Mouse (Mus musculus) macrophage (primary cell): ENCODE data around the gene Ipp. TPM values are rescaled to one million over a fixed set of nuclear protein-coding genes. Genes with fewer than 3 reads are reported as not detected.

Experiments
- H3K27ac ChIP-seq: fragments of 350-480 bp; formaldehyde crosslinking; 2 replicates; pipeline ENCODE4 v1.9.0; 2021
- H3K36me3 ChIP-seq: fragments of 350-480 bp; formaldehyde crosslinking; 2 replicates; pipeline ENCODE4 v1.9.0; 2021; ENCODE audit errors: inconsistent target
- H3K4me3 ChIP-seq: fragments of 350-480 bp; formaldehyde crosslinking; 2 replicates; pipeline ENCODE4 v1.9.0; 2021; ENCODE audit errors: inconsistent target
- H3K79me2 ChIP-seq: fragments of 350-480 bp; formaldehyde crosslinking; 2 replicates; pipeline ENCODE4 v1.9.0; 2021; ENCODE audit errors: inconsistent target
- WGBS: methylation state at CpG from one replicate; pipeline ENCODE4 v1.1.7; 2026; ENCODE audit warnings: inconsistent platforms; ENCODE audit not compliant: missing documents; 5-methylcytosine and 5-hydroxymethylcytosine counted together
- polyA plus RNA-seq: library from polyadenylated mRNA; stranded (reverse); fragments of 250-400 nt; gene quantifications from 3 replicates; pipeline ENCODE4 v1.2.4, GENCODE M21; 2018; ENCODE audit warnings: inconsistent platforms
- total RNA-seq, 78 experiments: library from RNA; depleted of rRNA; stranded (reverse); fragments of 250-400 nt; gene quantifications; 1 replicate in 9 of 78; 2 replicates in 24 of 78; 3 replicates in 43 of 78; 4 replicates in 2 of 78; pipeline ENCODE4 v1.2.4; 2018; ENCODE audit warnings: inconsistent platforms in 56 of 78

Gene Ipp
- total RNA-seq (2018; cell fraction: chromatin; rRNA removed) = 10 to 100 TPM in 12 of 26 experiments, 1 to 10 TPM in 13, under 1 TPM in 1; 0.29 to 14.4 (median 8.0) TPM
- 1 to 10 TPM; 3.8 to 9.4 (median 7.4) TPM for total RNA-seq (2018; cell fraction: cytosol; rRNA removed)
- total RNA-seq (2018; cell fraction: nucleus; rRNA removed) = 10 to 100 TPM in 3 of 26 experiments, 1 to 10 TPM in 23; 1.4 to 13.1 (median 7.5) TPM
- polyA plus RNA-seq = 4.3 to 8.7 TPM (median 6.4 TPM) in 3 replicates

DNA sequence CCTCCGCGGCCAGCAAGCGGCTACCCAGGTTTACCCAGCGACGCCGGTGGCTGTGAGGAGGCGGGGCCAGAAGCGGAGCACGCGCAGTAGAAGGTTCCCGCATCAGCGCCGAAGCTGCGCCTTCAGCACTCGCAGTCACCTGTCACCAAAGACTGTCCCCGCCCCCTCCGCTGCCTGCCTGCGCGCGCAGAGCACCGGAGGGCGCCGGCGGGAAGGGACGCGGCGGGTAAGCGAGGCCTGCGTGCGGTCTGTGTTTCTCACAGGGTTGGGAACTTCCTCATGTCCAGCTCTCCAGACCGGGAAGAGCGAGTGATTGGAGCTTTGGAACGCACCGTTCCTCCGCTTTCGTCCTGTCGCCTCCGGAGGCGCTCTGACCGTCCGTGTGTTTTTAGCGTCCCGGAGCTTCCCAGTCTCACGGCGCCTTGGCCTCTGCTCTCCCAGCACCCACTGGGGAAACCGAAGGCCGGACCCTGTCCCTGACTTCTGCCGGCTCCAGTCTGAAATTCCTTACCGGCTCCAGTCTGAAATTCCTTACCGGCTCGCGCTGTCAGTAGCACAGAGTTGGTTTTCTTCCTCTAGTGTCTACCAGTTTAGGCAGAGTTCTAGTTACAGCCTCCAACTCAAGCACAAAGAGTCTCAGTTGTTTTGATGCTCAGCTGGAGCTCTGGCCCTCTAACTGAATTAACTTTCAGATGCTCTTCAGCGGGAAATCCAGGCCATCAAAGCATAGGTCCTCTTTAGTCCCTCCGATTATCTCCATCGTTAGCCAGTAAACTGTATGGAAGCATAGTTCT lies at the start of gene Ipp:
Gene Ipp, plus strand, starts transcription at position 125 of the 794 bp plus-strand sequence.
- under 1% methylated on average over 55 of the region's 55 CpGs for WGBS
- peak within 1 kb of the TSS; percentile 76 for H3K27ac ChIP-seq
- no peaks in the 10 kb centered on the region for H3K79me2 ChIP-seq
- peak within 1 kb of the TSS; percentile 70 for H3K4me3 ChIP-seq
- H3K36me3 ChIP-seq = no peaks in the 10 kb centered on the region

DNA sequence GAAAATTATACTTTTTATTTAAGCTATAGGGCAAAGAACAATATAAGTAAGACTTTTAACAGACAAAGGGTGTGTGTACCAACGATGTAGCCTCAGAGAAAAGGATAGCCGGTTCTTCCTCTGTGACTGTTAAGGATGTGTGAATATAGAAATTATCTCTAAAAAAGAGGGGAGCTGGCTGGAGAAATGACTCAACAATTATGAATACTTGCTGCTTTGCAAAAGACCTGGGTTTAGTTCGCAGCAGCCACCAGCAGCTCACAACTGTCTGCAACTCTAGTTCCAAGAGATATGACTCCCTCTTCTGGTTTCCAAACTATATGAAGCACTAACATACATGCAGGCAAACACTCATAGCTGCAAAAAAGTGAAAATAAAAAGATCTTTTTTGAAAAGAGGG lies 45.4 kb upstream of the Ipp start:
- Histone ChIP-seq H3K27ac (no peak overlapping the region), H3K36me3 (no peaks in the 10 kb centered on the region), H3K79me2 (peaks cover 65% of the 10 kb centered on the region), H3K4me3 (no peak overlapping the region)
- 97% methylated on average over 3 of the region's 3 CpGs for WGBS

DNA sequence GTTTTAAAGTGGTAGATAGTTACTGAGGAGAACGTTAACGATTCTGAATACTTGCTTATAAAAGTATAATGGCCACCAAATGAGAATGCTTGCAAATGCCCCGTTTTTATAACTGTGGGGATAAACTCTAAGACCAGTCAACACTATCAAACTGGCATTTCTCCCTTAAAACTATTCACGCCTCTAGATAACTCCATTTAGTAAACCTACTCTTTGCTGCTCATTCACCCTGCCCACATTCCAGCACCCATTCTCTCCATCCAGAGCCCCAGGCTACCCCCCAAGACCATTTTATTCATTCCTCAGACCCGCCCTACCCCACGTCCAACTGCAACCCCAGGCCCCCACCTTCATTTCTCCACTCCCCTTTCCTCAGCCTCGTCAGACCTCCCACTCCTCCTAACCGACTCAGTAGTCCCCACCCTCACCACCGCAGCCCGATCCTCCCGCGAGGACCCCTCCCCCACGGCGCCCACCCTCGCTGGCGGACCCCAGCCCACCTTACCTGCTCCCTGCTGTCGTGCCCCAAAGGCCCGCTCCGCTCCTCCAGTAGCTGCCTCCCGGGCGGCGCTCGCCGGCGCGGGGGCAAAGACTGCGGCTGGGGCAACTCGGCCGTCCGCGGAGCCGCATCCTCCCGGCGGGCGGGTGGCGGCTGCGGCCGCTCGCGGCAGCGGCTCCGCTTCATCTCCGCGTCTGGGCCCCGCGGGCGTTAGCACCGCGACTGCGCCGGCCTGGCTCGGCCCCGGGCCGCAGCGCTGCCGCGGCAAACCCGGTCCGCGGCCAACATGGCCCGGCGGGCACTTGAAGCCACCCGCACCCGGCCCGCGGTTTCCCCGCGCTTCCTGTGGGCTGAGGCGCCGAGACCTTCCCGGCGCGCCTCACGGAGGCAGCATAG lies 43.9 kb upstream of the Ipp start:
- 1% methylated on average over 68 of the region's 74 CpGs for WGBS
- H3K36me3 ChIP-seq = no peaks in the 10 kb centered on the region
- H3K79me2 ChIP-seq = peaks cover 49% of the 10 kb centered on the region
- peak overlapping the region; percentile 57 for H3K4me3 ChIP-seq
- no peak overlapping the region for H3K27ac ChIP-seq

DNA sequence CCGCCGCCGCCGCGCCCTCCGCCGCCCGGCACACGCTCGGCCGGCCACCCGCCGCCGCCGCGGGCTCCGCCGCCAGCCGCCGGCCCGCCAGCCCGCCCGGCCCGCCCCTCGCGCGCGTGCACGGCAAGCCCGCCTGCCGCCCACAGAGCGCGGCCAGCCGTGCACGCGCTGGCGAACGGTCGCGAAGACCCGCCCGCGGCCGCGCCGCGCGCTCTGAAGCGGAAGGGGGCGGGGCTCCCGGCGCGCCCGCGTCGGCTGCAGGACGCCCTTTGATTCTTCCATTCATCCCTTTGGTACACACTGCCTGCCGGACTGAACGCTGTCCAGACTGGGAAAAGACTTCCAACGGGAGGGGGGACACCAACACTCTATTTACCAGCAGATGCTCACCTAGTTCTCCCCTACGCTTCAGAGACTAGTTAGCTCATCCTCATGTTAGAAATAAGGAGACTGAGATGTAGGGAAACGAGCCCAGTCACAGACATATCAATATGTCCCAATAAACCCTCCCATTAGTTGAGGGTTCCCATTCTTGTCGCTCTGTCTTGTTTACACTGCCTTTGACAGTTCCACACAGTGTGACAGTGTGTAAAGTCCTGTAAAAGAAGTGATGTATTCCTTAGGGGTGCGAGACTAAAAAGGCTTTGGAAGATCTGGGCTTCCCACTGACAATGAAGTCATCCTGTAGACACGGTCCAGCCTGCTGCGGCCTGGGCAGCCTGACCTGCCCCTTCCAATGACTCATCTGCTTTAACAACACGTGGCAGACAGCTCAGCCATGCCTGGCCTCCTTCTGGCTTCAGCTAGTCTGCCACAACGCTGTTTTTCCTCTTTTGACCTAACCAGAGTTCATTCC lies 43.0 kb upstream of the Ipp start, which contains the start of gene Mast2:
Gene Mast2, minus strand, starts transcription at position 58 of the 856 bp plus-strand sequence.
- no peaks in the 10 kb centered on the region for H3K36me3 ChIP-seq
- WGBS = 3% methylated on average over 59 of the region's 68 CpGs
- H3K4me3 ChIP-seq = peak within 1 kb of the TSS; percentile 57
- H3K79me2 ChIP-seq = peaks cover 41% of the 10 kb centered on the region
- peak within 1 kb of the TSS; percentile 62 for H3K27ac ChIP-seq

DNA sequence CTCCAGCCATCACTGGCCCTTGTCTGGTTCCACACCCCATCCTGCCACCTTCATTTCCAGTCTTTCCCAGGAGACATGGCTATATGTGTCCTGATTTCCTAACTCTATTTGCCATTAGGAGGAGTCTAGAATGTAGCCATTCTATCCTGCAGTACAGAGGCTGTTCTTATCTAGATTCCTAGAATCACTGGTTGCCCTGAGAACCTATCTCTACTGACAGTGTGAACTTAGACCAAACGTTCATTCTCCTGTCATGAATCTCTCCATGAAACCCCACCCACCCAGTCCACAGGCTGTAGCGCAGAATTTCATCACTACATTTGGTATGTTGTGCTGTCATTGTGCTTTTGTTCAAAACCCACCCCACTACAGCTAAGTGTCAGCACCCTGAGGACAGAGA lies 26.0 kb upstream of the Ipp start:
- WGBS = 79% methylated on average over 2 of the region's 2 CpGs
- H3K4me3 ChIP-seq = no peak overlapping the region

DNA sequence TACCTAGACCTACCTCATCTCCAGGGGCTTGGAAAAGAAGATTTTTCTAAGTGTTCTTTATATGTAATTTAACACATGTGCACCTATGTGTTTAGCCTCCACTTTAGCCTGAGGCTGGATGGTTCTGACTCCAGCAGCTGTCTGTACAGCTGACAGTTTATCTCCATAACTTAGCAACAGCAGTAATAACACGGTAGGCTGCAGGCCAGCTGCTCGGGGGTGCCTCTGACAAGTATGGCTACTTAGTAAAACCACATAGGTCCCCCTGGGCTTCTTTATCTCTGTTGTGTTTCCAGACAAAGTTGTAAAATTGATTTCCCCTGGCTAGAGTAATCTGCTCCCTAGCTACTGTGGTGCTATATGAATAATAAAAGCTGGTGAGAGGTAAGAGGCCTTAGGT lies 23.9 kb upstream of the Ipp start:
- no peak overlapping the region for H3K27ac ChIP-seq
- H3K79me2 ChIP-seq = no peaks in the 10 kb centered on the region
- 89% methylated on average over 2 of the region's 2 CpGs for WGBS
- no peaks in the 10 kb centered on the region for H3K36me3 ChIP-seq
- no peak overlapping the region for H3K4me3 ChIP-seq

More for the DNA sequence above, 26.0 kb upstream of the Ipp start:
- Histone ChIP-seq H3K79me2 (no peaks in the 10 kb centered on the region), H3K27ac (no peak overlapping the region), H3K36me3 (no peaks in the 10 kb centered on the region)

DNA sequence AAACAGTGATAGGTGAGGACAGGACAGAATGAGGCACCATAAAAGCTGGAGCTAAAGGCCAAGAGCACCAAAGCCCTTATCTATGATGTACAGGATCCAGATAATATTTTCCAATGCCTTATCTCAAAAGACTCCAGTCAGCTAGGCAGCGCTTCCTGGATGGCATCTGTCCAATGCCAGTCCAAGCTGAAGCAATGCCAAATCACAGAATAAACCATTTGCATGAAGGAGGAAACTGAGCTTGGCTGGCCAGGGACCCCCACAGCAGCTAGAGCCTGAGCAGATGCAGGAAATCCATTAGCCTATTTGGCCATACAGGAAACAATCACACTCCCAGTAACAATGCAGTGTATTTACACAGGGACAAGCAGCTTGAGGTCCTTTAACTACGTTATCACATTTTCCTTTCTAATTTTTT lies 16.2 kb upstream of the Ipp start:
- Histone ChIP-seq H3K36me3 (no peaks in the 10 kb centered on the region), H3K27ac (no peak overlapping the region), H3K4me3 (no peak overlapping the region), H3K79me2 (no peaks in the 10 kb centered on the region)
- 37% methylated on average over 2 of the region's 2 CpGs for WGBS

DNA sequence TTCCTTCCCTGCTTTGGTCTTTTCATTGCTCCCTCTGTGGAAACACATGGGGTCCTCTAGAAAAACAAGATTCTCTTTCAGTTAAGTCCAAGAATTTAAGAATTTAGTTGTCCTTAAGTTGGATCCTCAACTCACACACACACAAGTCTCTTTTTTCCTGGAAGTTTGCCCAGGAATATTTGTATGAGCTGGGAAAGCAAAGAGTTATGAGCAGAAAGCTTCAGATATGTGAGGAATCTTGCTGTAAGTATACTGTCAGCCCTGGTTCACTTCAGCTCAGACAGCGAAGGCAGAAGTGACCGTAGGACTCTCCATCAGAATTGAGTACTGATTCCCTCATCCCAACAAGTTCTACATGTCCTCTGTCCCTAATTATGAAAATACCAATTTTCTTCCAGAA lies 15.5 kb upstream of the Ipp start:
- WGBS = 96% methylated on average over 2 of the region's 2 CpGs
- no peak overlapping the region for H3K27ac ChIP-seq
- H3K36me3 ChIP-seq = no peaks in the 10 kb centered on the region
- no peaks in the 10 kb centered on the region for H3K79me2 ChIP-seq
- no peak overlapping the region for H3K4me3 ChIP-seq

DNA sequence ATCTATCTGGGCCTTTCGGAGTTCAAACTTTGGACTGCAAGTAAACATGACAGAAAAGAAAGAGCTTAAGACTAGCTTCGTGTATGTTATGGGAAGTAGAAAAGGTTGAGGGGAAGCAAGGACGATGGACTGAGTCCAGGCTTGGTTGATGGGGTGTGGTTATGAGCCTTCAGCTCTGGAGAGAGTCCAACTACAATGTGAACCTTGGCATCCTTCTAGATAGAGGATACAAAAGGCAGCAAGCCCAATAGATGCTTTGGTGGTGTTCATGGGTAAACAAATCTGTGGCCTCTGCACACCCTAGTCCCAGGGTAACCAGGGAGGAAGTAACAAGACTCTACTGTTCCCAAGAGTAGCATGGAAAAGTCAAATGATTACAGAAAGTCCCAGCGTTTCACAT lies 14.9 kb upstream of the Ipp start:
- WGBS = 40% methylated on average over 4 of the region's 4 CpGs
- no peak overlapping the region for H3K4me3 ChIP-seq

DNA sequence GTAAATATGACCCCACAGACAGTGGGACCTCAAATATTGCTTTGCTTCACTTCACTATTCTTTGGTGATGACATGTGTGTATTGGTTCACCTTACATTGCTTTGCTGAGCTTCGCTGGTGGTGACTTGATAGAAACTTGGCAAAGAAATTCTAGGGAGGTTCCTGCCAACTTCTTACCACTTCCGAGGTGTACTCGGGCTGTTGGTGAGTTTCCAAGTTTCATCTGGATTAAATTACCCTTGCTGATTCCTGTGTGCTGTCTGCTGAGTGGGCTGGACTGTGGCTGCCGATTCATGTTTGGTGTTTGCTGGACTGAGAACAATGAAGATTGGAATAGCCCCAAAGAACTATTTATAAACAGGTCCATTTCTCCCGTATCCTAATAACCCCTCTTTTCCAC lies 13.7 kb upstream of the Ipp start:
- 85% methylated on average over 5 of the region's 5 CpGs for WGBS
- H3K4me3 ChIP-seq = no peak overlapping the region

More for the DNA sequence above, 14.9 kb upstream of the Ipp start:
- Histone ChIP-seq H3K36me3 (no peaks in the 10 kb centered on the region), H3K79me2 (no peaks in the 10 kb centered on the region), H3K27ac (no peak overlapping the region)

DNA sequence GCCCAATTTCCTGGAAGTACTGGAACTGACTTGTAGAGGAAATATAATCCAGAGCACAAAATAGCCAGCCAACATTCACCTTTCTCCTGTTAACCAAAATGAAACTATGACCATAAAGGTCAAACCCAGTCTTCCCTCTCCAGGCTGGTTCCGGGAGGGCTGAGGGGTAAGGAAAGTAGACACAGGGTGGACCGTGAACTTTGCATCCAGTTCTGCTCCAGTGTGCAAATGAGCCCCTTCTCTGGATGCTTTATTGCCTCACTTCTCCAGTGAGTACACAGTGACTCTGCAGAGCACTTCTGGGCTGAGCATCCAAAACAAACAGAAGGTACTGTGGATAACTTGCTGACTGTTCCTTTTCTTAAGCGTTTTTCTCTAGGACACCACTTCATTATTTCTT lies 7.4 kb upstream of the Ipp start:
- H3K27ac ChIP-seq = no peak overlapping the region
- no peaks in the 10 kb centered on the region for H3K79me2 ChIP-seq
- H3K36me3 ChIP-seq = no peaks in the 10 kb centered on the region
- 84% methylated on average over 3 of the region's 3 CpGs for WGBS
- H3K4me3 ChIP-seq = no peak overlapping the region

More for the DNA sequence above, 13.7 kb upstream of the Ipp start:
- Histone ChIP-seq H3K36me3 (no peaks in the 10 kb centered on the region), H3K27ac (no peak overlapping the region), H3K79me2 (no peaks in the 10 kb centered on the region)

DNA sequence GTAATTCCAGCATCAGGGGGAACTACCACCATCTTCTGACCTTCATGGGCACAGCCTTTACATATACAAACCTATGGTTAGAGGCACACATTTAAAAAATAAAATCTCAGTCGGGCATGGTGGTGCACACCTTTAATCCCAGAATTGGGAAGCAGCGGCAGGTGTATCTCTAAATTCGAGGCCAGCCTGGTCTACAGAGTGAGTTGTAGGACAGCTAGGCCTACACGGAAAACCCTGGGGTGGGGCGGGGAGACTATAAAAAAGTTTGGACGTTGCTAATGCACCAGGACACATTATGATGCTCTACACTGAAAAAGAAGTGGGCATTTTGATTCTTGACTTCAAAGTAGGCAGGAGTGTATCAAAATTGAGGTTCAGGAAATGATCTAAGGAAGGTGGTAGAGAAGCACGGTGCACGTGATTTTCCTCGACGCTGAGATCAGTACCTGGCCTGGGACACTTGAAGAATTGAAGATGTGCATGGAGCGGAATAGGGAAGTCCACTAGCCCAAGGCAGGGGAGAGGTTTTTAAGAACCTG lies 394 bp upstream of the Ipp start:
- WGBS = 35% methylated on average over 11 of the region's 11 CpGs
- Histone ChIP-seq H3K79me2 (no peaks in the 10 kb centered on the region), H3K36me3 (no peaks in the 10 kb centered on the region), H3K27ac (0 out of 2 replicates have a peak overlapping the region, but pooled peaks have one; percentile 15), H3K4me3 (peak overlapping the region; percentile 37)

DNA sequence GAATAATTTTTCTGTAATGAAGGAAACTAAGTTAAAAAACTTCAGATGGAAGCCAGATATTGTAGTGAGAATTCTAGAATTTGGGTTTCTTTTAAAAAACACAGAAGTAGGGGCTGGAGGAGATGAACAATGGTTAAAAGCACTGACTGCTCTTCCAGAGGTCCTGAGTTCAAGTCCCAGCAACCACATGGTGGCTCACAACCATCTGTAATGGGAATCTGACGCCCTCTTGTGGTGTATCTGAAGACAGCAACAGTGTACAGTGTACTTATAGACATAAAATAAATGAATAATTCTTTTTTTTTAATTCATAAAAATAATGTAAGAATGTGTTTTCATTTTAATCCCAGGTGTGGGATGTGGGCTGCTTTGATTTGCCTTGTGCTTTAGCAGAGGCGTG lies 23.8 kb downstream of the Ipp start:
- H3K4me3 ChIP-seq = no peak overlapping the region
- no peaks in the 10 kb centered on the region for H3K79me2 ChIP-seq
- no peak overlapping the region for H3K27ac ChIP-seq
- H3K36me3 ChIP-seq = no peaks in the 10 kb centered on the region
- WGBS = 92% methylated on average over 2 of the region's 2 CpGs

DNA sequence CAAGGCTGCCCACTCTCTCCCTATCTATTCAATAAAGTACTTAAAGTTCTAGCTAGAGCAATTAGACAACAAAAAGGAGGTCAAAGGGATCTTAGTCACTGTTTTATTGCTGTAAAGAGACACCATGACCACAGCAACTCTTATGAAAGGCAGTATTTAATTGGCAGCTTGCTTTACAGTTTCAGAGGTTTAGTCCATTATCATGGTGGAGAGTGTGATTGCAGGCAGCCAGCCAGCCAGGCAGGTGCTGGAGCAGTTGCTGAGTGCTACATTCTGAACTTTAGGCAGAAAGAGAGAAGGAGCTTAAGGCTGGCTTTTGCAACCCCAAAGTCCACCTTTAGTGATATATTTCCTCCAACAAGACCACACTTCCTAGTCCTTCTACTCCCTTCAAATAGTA lies 29.0 kb downstream of the Ipp start:
- no peak overlapping the region for H3K4me3 ChIP-seq
- no peak overlapping the region for H3K27ac ChIP-seq
- no peaks in the 10 kb centered on the region for H3K36me3 ChIP-seq
- no peaks in the 10 kb centered on the region for H3K79me2 ChIP-seq
